Mouse (Mus musculus): ENCODE results near the gene Timm13. TPM values are rescaled to one million over a fixed set of nuclear protein-coding genes. Genes with fewer than 3 reads are reported as not detected.

Gene Timm13
- total RNA-seq, 2 experiments from 2014 or later, result 27.7 to 233 TPM

- no peak for ATAC-seq (replicated peaks; ENCODE audit: low FRiP score, low TSS enrichment, poor library complexity, severe bottlenecking)
Observed at GRCm38 (mm10) chr10:80913364-80914011, 12.7 kb upstream of the Timm13 start.

GRCm38 (mm10) chr10:80911891-80912290 lies 11.1 kb upstream of the Timm13 start:
- no peak for ATAC-seq (replicated peaks; ENCODE audit: low FRiP score, low TSS enrichment, poor library complexity, severe bottlenecking)

- ATAC-seq (replicated peaks; ENCODE audit: low FRiP score, low TSS enrichment, poor library complexity, severe bottlenecking), result no peak
Observed at GRCm38 (mm10) chr10:80911354-80911753, 10.6 kb upstream of the Timm13 start.

- no peak for ATAC-seq (replicated peaks; ENCODE audit: low FRiP score, low TSS enrichment, poor library complexity, severe bottlenecking)
Observed at GRCm38 (mm10) chr10:80909375-80910162, 8.8 kb upstream of the Timm13 start.

GRCm38 (mm10) chr10:80904709-80905108 lies 3.9 kb upstream of the Timm13 start:
- ATAC-seq (replicated peaks; ENCODE audit: low FRiP score, low TSS enrichment, poor library complexity, severe bottlenecking), result no peak

- no peak for ATAC-seq (replicated peaks; ENCODE audit: low FRiP score, low TSS enrichment, poor library complexity, severe bottlenecking)
Observed at GRCm38 (mm10) chr10:80904004-80904693, 3.4 kb upstream of the Timm13 start.

GRCm38 (mm10) chr10:80903282-80903681 lies 2.5 kb upstream of the Timm13 start:
- ATAC-seq (replicated peaks; ENCODE audit: low FRiP score, low TSS enrichment, poor library complexity, severe bottlenecking), result no peak

- no peak for ATAC-seq (replicated peaks; ENCODE audit: low FRiP score, low TSS enrichment, poor library complexity, severe bottlenecking)
Observed at GRCm38 (mm10) chr10:80902273-80902940, 1.6 kb upstream of the Timm13 start.

- ATAC-seq (replicated peaks; ENCODE audit: low FRiP score, low TSS enrichment, poor library complexity, severe bottlenecking), result no peak
Observed at GRCm38 (mm10) chr10:80901409-80902272, 872 bp upstream of the Timm13 start.

- no peak for ATAC-seq (replicated peaks; ENCODE audit: low FRiP score, low TSS enrichment, poor library complexity, severe bottlenecking)
Observed at GRCm38 (mm10) chr10:80899591-80900317, 1.0 kb downstream of the Timm13 start.

GRCm38 (mm10) chr10:80899074-80899473 lies 1.7 kb downstream of the Timm13 start:
- ATAC-seq (replicated peaks; ENCODE audit: low FRiP score, low TSS enrichment, poor library complexity, severe bottlenecking), result no peak

- no peak for ATAC-seq (replicated peaks; ENCODE audit: low FRiP score, low TSS enrichment, poor library complexity, severe bottlenecking)
Observed at GRCm38 (mm10) chr10:80897861-80898510, 2.8 kb downstream of the Timm13 start.

- no peak for ATAC-seq (replicated peaks; ENCODE audit: low FRiP score, low TSS enrichment, poor library complexity, severe bottlenecking)
Observed at GRCm38 (mm10) chr10:80896581-80897485, 3.9 kb downstream of the Timm13 start.

- no peak for ATAC-seq (replicated peaks; ENCODE audit: low FRiP score, low TSS enrichment, poor library complexity, severe bottlenecking)
Observed at GRCm38 (mm10) chr10:80895697-80896096, 5.1 kb downstream of the Timm13 start.

GRCm38 (mm10) chr10:80895100-80895499 lies 5.7 kb downstream of the Timm13 start:
- peak; percentile 4; the same call in 1 of the 2 replicates for ATAC-seq (replicated peaks; ENCODE audit: low FRiP score, low TSS enrichment, poor library complexity, severe bottlenecking)

- ATAC-seq (replicated peaks; ENCODE audit: low FRiP score, low TSS enrichment, poor library complexity, severe bottlenecking), result peak; percentile 88
Observed at GRCm38 (mm10) chr10:80887181-80887580, 13.6 kb downstream of the Timm13 start.

- ATAC-seq (replicated peaks; ENCODE audit: low FRiP score, low TSS enrichment, poor library complexity, severe bottlenecking), result no peak
Observed at GRCm38 (mm10) chr10:80881301-80881700, 19.5 kb downstream of the Timm13 start.
